Mouse (Mus musculus) activated CD4-positive, CD25-positive, alpha-beta regulatory T cell, adult 4 months (primary cell): Measurements from ENCODE around the gene Gm28043. TPM values are rescaled to one million over a fixed set of nuclear protein-coding genes. Genes with fewer than 3 reads are reported as not detected.
"Not testable (repeated sequence)": the region's sequence is repeated elsewhere in the genome, so short reads cannot be mapped to it uniquely, and the experiment has no call there.

Experiments used
- ATAC-seq: one replicate; pipeline ENCODE4 v1.8.0; 2017
- polyA plus RNA-seq, 2 experiments: library from polyadenylated mRNA; unstranded; fragments of 100-300 nt; shearing (Covaris generic); gene quantifications; one replicate each; pipeline ENCODE4 v1.2.1; 2017

Gm28043 gene
- polyA plus RNA-seq: 1 to 10 TPM; 2.4 to 4.2 TPM

DNA sequence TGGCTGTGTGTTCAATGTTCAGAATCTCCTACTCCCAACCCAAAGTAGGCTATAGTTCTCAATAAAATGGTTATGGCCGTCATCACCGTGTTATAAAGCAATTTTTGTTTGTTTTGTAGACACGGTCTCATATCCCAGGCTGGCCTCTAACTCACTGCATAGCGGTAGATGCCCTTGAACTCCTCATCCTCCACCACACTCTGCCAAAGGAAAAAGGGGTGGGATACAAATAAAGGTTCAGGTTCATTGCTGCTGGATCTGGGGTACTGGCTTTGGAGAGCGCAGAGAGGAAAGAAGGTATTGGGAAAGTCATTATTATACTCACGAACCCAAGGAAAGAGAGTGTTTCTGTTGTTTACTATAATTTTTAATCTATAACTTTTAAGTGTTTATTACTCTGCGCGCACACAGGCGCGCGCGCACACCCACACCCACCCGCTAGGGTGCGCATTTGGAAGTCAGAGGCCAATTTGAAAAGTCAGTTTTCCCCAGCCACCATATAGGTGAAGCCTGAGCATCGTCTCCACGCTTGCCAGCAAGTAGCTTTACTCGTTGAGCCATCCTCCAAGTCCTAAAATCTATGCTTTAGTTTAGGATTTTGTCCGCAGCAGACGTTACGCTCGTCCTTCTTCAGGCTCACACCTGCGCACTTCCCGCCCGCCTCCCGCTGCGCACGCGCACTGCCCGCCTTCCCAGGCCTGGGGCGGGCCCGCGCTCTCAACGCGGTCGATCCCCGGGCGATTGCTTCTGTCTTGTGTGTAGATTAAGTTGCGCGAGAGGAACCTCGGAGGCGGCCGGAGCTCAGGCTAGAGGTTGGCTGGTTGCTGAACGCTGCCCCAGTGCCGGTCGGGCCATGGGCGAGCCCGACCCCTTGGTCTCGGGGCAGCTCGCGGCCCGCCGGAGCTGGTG, at the start of gene Gm28043, which contains the start of gene Rnf8:
TSS of gene Gm28043 (plus strand) at position 762 of the 909 bp plus-strand sequence.
TSS of gene Rnf8 (plus strand) at position 676 of the 909 bp plus-strand sequence.
- peak; percentile 90 for ATAC-seq

DNA sequence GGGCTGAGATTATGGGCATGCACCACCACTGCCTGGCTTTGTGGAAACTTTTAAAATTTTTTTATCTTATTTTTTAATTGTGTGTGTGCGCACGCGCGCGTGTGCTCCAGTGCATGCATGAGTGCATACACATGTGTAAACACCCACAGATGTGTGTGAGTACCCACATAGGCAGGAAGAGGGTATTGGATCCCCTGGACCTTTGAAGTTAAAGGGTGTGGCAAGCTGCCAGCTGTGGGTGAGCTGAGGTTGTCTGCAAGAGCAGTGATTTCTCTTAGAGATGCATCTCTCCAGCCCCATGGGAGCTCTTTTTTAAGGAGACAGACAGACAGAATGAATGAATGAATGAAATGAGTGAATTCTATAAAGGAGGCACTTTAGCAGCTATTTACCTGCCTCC, 49.2 kb upstream of the Gm28043 start:
- no peak for ATAC-seq

DNA sequence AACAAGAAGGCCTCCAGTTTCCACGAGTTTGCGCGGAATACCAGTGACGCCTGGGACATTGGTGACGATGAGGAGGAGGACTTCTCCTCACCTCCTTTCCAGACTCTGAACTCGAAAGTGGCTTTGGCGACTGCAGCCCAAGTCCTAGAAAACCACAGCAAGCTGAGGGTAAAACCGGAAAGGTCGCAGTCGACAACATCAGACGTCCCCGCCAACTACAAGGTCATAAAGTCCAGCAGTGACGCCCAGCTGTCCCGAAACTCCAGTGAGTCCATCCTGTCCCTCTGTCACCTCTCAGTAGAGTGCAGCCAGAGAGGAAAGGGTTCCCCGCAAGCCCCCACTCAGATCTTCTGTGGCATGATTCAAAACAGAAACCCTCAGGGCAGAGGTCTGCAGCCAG, 46.2 kb upstream of the Gm28043 start:
- ATAC-seq: no peak

DNA sequence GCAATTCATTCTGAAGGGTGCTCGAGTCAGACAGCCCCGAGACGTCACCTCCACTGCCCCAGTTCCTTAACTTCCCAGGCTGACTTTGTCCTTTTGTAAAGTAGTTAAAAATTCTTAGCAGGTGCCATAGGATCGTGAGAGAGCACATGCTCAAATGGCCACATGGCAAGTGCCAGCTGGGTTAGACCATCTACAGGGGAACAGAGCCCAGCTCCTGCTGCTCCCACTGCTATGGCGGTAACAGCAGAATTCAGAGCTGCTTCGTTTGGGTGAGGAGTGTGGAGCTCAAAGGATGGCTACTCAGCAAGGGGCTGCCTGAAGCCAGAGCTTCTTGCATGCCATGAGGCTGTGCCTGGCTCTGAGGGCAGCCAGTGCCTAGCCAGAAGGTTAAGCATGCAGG, 44.8 kb upstream of the Gm28043 start:
- ATAC-seq: no peak

DNA sequence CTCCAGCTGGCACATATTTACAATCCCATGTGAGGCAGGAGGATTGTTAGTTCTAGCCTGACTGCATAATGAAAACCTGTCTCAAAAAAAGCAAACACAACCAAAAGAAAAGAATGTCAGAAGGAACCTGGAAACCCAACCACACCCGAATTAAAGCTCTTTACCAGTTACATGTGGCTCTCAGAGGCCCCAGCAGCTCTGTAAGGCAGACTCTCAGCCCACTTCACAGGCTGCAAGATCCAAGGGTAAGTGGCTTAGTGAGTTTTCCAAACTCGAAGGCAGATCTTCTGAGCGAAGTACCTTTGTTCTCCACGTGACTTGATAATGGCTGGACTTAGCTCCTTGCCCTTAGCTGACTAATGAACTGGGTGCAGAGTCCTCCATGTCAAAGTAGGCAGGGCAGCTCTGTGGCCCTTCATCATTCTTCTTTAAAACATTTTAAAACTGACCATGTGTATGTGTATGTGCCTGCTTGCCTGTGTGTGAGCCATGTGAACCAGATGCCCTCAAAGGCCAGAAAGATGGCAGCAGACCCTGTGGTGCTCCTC, 35.0 kb upstream of the Gm28043 start:
- ATAC-seq: no peak

DNA sequence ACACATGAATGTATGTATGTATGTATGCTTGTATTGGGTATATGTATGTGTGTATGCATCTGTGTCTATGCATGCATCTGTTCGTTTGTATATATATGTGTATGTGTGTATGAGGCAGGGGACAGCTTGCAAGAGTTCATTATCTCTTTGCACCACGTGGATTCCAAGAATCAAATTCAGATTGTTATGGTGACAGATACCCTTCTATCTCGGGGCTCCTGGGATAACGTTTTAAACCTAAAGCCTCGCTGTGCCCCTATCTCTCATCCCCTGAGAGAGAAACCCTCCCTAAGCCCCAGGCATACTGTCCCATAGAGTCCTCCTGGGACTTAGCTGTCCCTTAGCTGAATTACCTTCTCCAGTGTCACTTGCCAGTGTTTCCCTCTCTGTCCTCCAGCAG, 31.1 kb upstream of the Gm28043 start:
- ATAC-seq: no peak

DNA sequence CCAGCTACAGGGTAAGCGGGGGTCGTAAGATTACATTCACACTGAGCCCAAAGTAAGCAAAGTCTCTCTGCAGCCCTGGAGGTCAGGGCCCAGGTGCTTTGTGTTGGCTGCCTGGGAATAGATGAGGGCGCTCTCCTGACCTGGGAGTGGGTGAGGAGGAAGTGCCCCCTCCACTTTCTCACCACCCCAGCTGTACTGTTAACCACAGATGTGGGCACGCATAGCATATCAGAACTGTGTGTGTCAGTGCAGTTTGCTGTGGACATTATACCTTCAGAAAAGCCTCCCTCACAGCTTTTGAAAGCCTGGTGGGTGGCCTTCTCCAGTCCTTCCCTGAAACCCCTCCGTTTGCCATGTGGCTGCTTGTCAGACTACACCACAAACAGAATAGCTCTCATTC, 30.4 kb upstream of the Gm28043 start:
- no peak for ATAC-seq

DNA sequence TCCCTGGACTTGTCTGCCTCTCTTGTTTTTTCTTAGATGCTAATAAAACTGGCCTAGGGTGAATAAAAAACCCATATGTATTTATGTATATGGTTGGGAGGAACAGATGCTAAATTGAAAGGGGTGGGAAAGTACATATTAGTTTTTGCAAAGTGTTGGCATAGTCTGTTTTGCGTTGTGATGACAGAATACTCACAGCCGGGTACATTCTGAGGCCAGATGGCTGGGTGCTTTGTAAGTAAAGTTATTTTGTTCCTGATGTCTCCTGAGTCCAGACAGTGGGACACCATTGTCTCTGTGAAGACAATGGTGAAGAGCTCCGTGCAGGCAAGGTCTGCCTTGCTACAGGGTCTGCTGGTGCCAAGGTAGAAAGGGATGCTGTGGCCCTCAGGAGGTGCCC, 29.9 kb upstream of the Gm28043 start:
- ATAC-seq: no peak

DNA sequence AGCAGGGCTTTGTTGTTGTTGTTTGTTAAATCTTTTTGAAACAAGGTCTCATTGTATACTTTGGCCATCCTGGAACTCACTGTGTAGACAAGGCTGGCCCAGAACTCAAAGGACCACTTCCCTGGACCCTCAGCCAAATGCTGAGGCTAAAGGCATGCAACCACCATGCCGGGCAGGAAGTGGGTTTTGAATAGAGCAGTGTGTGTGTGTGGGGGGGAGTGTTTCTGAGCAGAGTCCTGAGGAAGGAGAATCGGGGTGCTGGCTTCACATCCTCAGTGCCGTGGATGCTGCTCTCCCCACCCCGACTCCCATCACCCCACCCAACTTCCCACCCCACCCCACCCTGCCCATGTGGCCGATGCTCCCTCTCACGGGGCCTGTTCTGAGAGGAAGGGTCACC, 29.2 kb upstream of the Gm28043 start:
- peak; percentile 49 for ATAC-seq

DNA sequence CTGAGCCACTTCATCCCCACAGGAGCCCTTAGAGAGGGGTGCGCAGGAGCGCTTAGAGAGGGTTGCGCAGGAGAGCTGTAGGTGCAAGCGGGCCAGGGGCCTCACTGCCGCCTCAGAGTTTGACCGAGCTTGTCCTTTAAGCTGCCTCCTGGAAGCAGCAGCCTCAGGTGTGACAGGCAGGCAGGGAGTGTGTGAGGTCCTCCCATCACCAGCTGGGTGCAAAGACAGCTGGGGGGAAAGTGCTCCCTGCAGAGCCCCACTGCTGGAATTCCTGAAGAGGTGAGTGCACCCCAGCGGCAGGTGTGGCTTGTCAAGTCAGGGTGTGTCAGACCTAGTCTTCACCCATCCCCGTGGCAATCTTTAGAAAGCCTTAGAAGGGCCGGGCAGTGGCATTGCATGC, 27.8 kb upstream of the Gm28043 start:
- ATAC-seq: no peak

DNA sequence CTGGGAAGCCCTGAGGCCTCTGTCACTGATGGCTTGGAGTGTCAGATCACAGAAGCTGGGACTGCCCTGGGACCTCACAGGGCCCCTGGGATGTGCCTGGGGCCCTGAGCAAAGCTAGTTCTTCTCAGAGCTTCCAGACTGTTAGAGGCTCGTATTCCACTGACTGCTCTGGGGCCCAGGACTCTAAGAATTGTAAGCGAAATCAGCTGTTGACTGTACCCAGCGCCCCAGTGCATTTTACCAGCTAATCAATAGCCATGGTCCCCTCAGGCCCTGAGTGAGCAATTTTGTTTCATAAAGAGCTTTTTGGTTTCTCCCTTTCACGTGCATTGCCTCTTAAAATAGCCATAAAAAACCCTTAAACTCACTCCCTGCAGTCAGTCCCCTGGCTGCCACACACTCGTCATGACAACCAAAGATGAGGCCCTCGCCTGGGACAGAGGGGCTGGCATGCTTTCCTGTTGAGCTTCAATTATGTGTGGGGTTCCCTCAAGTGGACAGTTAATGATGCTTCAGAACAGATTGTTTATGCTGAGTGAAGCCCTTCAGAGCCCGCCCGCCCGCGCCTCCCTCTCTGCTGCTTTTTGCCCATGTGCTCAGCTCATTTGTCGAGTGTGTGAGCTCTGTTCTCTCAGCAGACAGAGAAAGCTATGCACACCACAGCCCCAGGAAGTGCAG, 25.3 kb upstream of the Gm28043 start:
- ATAC-seq: no peak

DNA sequence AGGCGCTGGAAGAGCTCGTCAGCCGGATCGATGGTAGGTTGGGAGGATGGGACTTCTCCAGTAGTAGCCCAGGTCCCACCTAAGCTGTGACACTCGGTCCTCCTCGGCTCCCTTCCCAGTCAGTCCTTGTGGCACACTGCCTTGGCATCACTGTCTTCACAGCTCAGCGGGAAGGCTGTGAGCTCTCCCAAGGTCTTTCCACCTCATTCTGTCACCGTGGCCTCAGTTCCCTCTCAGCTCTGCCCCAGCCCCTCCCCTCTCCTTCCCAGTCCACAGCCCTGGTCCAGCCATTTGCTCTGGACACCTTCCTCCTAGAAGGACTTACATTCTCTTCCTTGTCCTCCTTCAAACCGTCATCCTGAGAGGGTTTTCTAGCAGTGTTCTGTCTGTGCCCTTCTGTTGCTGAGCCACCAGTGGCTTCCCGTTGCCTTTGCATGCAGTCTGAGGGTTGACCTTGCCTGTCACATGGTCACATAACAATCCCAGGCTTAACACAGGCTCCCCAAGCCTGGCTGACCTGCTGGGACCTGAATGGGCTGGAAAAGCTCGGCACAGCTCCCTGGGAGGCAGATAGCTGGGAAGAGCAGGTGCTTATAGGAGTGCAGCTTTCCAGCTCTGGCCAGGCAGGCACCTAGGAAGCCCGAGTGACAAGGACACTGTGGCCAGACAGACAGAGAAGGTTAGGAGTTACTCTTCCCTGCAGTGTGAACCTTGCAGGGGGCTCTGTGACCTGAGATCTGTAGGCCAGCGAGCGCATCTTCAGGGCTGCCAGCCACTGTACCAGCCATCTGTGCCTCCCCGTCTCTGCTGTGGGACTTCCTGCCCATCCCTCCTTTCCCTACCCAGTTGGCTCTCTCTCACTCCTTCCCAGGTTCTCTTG, 18.5 kb upstream of the Gm28043 start:
- ATAC-seq: no peak

DNA sequence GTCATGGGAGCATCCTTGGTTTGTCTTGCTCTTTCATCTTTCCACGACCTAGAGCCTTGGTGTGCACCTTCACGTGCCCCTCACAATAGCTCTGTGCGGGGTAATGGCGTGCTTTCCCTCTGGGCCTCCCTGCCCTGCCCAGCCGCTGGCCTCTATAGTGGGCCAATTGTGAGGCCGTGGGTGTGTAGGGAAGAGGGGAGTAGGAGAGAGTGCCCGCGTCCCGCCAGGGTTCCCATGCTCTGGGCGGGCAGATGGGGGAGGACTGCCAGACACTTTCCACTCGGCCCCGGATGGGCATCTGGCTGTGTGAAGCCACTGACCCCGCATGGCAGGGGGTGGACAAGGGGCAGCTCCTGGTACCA, 17.9 kb upstream of the Gm28043 start:
- no peak for ATAC-seq

DNA sequence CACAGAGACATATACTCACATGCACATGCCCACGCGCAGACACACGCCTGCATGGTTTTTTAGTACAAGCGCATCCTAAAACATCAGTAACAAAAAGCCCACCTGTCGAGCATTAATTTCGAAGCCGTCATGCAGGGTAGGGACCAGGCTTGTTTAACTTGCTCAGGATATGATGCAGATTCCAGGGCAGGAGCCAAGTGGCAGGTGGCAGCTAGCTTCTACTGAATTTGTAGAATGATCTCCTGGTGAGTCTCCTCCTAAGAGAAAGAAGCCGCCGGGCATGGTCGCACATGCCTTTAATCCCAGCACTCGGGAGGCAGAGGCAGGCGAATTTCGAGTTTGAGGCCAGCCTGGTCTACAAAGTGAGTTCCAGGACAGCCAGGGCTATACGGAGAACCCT, 15.6 kb upstream of the Gm28043 start:
- ATAC-seq: no peak

DNA sequence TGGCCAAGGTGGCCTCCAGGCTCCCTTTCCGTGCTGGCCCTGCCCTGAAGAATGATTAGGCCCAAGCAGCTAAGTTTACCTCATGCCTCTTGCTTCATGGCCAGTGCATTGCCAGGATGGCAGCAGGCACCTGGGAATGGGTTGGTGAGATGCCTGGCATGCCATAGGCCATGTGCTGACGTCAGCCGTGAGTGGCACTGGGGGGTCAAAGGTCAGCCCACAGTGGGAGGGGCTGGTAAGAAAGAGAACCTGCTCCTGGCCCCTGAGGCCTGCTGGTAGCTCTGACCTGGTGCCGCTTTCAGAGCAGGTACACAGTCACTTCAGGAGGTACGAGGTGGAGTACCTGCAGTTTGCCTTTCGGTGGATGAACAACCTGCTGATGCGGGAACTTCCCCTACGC, 15.1 kb upstream of the Gm28043 start:
- ATAC-seq: no peak

DNA sequence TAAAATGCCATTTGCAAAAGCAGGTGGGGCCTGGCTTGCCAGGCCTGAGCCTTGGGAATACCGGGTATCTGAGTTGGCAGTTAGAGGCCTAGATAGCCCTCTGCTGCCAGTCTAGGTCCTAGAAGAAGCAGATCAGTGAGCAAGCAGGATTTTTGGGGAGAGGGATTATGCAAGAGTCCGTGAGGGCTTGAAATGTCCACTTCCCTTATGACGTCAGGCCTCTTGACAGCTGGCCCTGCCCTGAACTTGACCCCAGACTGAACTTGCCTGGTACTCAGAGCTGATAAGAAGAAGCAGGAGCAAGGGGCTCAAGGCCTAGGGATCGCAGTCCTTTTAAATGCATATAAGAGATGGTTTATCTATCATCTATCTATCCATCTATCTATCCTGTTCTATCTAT, 13.3 kb upstream of the Gm28043 start:
- no peak for ATAC-seq

DNA sequence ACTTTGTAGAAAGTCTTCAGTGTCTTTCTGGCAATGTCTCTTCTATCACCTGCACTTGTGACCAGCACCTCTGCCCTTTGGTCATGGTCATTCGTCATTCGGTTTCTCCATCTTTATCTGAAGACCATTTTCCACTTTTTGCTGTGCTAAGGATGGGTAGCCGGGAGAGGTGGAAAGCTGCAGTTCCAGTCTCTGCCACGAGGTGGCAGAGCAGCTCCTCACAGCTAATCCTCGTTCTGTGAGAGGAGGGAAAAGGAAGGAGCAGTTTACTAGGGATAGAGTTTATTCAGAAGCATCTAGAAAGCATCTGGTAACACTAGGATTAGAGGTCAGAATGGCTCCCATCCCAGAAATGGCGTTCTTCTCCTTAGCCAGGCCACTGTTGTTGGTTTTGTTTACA, 11.4 kb upstream of the Gm28043 start:
- ATAC-seq: no peak

DNA sequence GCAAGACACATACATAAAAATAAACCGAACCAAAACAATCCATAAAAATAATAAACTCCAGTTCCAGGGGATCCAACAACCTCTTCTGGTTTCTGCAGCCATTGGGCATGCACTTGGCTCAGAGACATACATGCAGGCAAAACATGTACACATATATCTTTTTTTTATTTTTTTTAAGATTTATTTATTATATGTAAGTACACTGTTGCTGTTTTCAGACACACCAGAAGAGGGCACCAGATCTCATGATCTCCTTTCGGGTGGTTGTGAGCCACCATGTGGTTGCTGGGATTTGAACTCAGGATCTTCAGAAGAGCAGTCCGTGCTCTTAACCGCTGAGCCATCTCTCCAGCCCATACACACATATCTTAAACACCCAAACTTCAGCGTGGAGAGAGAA, 1.2 kb upstream of the Gm28043 start:
- not testable (repeated sequence) for ATAC-seq

DNA sequence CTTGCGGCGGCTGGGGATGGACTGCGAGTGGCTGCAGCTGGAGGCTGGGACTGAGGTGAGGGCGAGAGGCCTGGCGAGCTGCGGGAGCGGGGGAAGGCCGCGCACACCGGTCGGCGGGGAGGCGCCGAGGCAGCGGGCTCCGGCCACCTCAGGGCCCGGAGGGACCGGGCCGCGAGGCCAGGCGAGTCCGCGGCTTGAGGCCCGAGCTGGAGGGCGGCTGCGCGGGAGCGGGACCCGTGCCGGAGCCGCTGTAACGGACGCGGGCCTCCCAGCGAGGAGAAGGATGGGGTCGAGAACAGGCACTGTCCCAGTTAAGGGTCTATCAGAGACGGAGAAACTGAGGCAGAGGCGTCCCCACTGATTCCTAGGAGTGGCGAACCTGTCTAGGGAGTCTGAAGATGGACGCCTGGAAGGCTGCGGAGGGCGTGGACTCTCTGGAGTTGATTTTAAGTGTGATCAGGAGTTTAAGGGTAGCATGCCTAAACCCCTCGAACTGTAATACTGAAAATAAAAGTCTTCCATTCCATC, 412 bp downstream of the Gm28043 start:
- ATAC-seq: peak; percentile 21

DNA sequence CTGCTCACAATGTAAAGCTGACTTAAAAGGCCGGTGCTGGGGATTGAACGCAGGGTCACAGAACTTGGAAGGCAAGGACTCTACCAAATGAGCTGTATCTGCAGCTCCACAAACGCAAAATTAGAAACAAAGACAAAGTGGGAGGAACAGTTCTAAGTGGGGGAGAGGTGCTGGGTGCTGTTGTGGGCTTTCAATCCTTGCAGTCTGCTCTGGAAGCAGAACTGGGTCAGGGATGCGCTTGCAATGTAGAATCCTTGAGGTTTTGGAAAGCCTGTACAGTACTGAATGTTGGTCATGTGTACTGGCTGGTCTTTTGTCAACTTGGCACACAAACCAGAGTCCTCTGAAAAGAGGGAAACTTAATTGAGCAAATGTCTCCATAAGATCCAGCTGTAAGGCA, 940 bp downstream of the Gm28043 start:
- no peak for ATAC-seq

DNA sequence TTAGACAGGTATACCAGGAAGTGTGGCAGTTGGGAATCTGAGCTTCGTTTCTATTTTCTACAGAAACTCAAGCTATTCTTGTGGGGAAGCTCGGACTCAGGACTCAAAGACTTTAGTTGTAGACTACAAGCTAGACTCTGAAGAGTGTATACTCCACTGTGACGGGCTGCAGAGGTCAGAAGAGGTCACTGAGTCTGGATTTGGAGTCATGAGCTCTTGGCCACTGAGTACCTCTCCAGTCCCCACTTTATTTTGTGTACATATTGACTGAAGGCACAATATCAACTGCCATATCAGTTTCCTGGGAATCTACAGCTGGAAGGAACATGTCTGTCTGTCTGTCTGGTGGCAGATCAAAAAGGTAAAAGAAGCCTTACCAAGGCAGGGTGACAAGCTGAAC, 4.6 kb downstream of the Gm28043 start:
- no peak for ATAC-seq

DNA sequence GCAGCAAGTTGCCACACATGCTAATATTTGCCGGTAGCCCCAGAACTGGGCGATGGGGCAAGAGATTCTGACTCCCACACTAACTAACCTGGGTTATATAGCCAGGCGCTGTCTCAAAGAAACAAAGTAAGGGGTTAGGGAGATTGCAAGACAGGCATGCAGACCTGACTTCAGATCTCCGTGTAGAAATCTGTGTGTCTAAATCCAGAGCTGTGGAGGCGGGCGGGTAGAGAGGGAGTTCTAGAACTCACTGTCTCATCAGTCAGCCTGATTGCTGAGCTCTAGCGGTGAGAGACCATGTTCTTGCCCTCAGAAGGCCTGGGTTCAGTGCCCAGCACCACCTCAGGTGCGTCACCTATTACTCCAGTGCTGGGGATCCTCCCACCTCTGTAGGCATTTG, 8.8 kb downstream of the Gm28043 start:
- ATAC-seq: no peak

DNA sequence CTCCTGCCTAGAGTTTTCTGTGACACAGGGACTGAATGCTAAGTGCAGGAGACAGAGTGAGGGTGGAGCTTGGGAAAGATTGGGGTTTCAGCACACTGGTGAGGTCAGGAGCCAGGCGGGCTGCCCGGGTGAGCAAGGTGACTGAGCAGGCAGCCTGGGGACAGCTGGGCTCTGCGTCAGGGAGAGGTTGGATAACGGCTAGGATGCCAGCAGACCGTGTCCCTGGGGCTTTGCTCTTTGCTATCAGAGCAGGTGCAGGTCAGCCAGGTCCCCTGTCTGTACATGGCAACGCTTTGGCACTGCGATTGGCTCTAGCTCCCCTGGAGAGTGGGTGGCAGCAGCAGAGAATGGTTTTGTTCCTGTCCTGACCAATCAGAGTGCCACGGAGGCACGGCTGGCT, 12.6 kb downstream of the Gm28043 start:
- ATAC-seq: no peak
